Mouse (Mus musculus) layer of hippocampus, adult 2 months (tissue): ENCODE data around the gene Pofut1. TPM values are rescaled to one million over a fixed set of nuclear protein-coding genes. Genes with fewer than 3 reads are reported as not detected.

Source experiments
- DNase-seq, 2 experiments: peaks; one replicate each; pipeline ENCODE4 v3.0.0; 2022; ENCODE audit warnings: low spot score in 2 of 2
- H3K27ac ChIP-seq: fragments of 200-600 bp; 2 replicates; pipeline ENCODE4 v1.8.1; 2022
- H3K4me3 ChIP-seq: fragments of 200-600 bp; 2 replicates; pipeline ENCODE4 v1.8.1; 2022; ENCODE audit warnings: mild to moderate bottlenecking
- CTCF ChIP-seq: fragments of 200-600 bp; conservative IDR thresholded peaks from 2 replicates; pipeline ENCODE4 v1.8.1; 2022; ENCODE audit warnings: antibody characterized with exemption, mild to moderate bottlenecking, moderate library complexity
- total RNA-seq, 2 experiments: library from RNA; stranded (reverse); gene quantifications; 2 replicates each; pipeline ENCODE4 v1.2.3; 2021

Gene Pofut1
- total RNA-seq, 2 experiments from 2014 or later = 16.6 to 19.4 TPM

GRCm38 (mm10) chr2:153310228-153310627 is 68.9 kb downstream of the Pofut1 start:
- no peak for DNase-seq
- Histone ChIP-seq H3K4me3 (no peak overlapping the region), H3K27ac (no peak overlapping the region)
- TF ChIP-seq CTCF = no peak

DNA sequence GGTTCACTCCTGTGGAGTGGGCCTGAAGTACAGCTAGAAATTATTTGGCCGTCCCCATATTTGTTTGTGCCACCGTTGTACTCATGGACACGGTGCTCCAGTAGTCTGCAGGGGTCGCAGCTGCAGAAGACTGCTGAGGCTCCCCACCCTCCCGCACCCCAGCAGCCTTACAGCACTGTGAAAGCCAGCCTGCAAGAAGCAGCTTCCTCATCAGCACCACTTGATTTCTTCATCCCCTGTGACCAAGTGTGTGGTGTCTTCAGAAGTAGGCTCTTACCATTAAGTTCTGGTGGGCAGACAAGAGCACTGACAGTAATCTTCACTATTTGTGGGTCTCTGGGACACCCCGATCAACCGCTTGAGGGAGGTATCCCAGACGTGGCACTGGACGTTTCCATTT is 71.6 kb downstream of the Pofut1 start:
- Histone ChIP-seq H3K4me3 (no peak overlapping the region), H3K27ac (no peak overlapping the region)
- TF ChIP-seq CTCF = no peak
- DNase-seq = no peak

GRCm38 (mm10) chr2:153318408-153318807 is 77.1 kb downstream of the Pofut1 start:
- TF ChIP-seq CTCF = no peak
- H3K27ac ChIP-seq = peak overlapping the region; percentile 69; the same call in 1 of the 2 replicates
- no peak overlapping the region for H3K4me3 ChIP-seq
- DNase-seq = no peak

- H3K27ac ChIP-seq = peak overlapping the region; percentile 69; the same call in 1 of the 2 replicates
- H3K4me3 ChIP-seq = no peak overlapping the region
- no peak; the same call in 1 of the 2 replicates for TF ChIP-seq CTCF
- no peak for DNase-seq
Measured at GRCm38 (mm10) chr2:153319036-153319643, 77.8 kb downstream of the Pofut1 start.

Other genes starting within 250 kb of the Pofut1 start
- 10 to 100 TPM; 37.0 to 41.7 TPM for gene Pdrg1, start 226.1 kb upstream of the Pofut1 start, total RNA-seq
- 1 to 10 TPM; 2.0 TPM for gene Xkr7, start 209.7 kb upstream of the Pofut1 start, total RNA-seq
- 1 to 10 TPM; 4.9 to 6.6 TPM for gene Ccm2l, start 175.6 kb upstream of the Pofut1 start, total RNA-seq
- gene Hck, start 133.1 kb upstream of the Pofut1 start, total RNA-seq = 1 to 10 TPM; 1.9 to 2.2 TPM
- 100 to 1,000 TPM in 1 of 2 experiments, 10 to 100 TPM in 1; 96.8 to 101 TPM for gene Tm9sf4, start 80.2 kb upstream of the Pofut1 start, total RNA-seq
- 10 to 100 TPM; 20.6 to 22.5 TPM for gene Tspyl3, start 16.1 kb upstream of the Pofut1 start, total RNA-seq
- 1 to 10 TPM; 5.5 to 5.8 TPM for gene Plagl2, start 107 bp upstream of the Pofut1 start, total RNA-seq
- gene Kif3b, start 49.9 kb downstream of the Pofut1 start, total RNA-seq = 10 to 100 TPM; 50.6 to 55.7 TPM
- 10 to 100 TPM; 34.6 to 34.9 TPM for gene Asxl1, start 104.3 kb downstream of the Pofut1 start, total RNA-seq